Mouse (Mus musculus) inflammation-experienced regulatory T-cells (primary cell): ENCODE measurements around the gene Zfr2. TPM values are rescaled to one million over a fixed set of nuclear protein-coding genes. Genes with fewer than 3 reads are reported as not detected.

Source experiments
- polyA plus RNA-seq, 2 experiments: library from polyadenylated mRNA; unstranded; fragments of 100-300 nt; shearing (Covaris generic); gene quantifications; one replicate each; pipeline ENCODE4 v1.2.1; 2017

Gene Zfr2
- polyA plus RNA-seq: 1 to 10 TPM; 7.6 TPM

GRCm38 (mm10) chr10:81232580-81233225 lies at the start of gene Zfr2:
Gene Zfr2 (plus strand): TSS chr10:81233155.

DNA sequence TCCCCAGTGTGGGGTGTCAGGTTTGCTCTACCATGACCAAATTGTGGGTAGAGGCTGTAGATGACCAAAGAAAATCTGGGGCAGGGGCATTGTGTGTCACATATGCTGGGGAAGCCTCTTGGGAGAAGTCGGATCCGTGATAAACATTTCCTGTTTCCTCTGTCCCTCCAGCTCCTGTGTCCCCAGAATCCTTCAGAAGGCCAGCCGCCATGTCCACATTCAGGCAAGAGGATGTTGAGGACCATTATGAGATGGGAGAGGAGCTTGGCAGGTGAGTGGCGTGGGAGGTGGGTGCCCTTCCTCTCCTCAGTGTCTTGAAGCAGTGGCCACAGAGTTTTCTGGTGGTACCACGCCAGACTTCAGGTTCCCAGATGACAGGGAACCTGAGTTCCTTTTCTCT lies 49.1 kb upstream of the Zfr2 start, which contains the start of gene 4930442H23Rik:
Gene 4930442H23Rik, minus strand, starts transcription at position 45 of the 400 bp plus-strand sequence.

GRCm38 (mm10) chr10:81201807-81202758 lies 30.9 kb upstream of the Zfr2 start, which contains the start of gene Nmrk2:
Gene Nmrk2 (minus strand): TSS chr10:81202051.

GRCm38 (mm10) chr10:81230438-81231332 lies 2.3 kb upstream of the Zfr2 start, which contains the start of gene Atcay:
Gene Atcay (minus strand): TSS chr10:81230833.

DNA sequence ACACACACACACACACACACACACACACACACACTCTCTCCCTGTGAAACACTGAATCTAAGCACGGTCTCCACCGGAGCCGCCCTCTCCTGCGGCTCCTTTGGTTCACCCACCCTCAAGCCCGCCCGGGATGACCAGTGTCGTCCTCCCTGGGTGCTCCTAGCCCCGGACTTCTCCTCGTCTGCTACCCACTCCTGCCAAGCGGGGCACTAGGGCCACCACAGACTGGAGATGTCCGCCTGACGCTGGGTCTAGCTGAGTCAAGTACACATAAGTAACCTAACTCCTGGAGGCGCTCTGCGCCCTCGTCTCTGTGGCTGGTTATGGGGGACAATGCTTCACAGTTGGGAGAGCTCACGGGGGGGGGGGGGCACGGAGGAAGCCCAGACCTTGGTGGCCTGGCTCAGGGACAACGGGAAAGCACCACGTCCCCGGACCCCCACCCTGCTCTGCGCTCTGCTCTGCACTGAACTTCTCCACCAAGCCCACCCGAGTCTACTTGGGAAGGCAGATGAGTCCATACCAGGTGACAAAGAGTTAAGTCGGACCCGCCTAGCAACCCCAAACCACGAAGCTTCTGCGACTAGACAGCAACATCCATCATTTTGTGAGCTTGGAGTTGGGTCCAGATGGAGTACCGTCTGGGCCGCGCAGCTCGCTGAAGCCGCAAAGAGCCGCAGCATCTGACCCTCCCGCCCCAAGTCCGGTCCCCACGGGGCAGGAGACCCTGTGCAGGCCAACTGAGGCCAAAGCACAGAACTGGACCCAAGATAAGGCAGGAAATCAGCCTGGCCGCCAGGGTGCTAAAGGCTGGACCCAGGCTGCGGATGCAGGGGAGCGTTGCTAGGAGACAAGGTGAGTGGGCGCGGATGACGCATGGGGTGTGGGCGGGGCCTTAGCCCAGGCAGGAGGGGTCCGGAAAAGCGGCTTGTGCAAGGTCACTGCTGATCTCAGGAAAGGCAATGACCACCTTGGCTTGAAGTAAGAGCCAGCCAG lies 19.8 kb downstream of the Zfr2 start, which contains the start of gene Matk:
Gene Matk, plus strand, starts transcription at position 512 of the 996 bp plus-strand sequence.

GRCm38 (mm10) chr10:81266211-81267105 lies 33.5 kb downstream of the Zfr2 start, which contains the start of the genes Mrpl54 and Apba3:
Gene Mrpl54 (minus strand): TSS chr10:81266934.
Gene Apba3 (plus strand): TSS chr10:81266960.

GRCm38 (mm10) chr10:81291511-81292104 lies 58.7 kb downstream of the Zfr2 start, which contains the start of gene Tjp3:
Gene Tjp3 (minus strand): TSS chr10:81291581.

GRCm38 (mm10) chr10:81292554-81293333 lies 59.8 kb downstream of the Zfr2 start, which contains the start of gene Pip5k1c:
Gene Pip5k1c (plus strand): TSS chr10:81292963.

Other genes starting within 250 kb of the Zfr2 start
- under 1 TPM in 1 of 2 experiments, not detected in 1; 0.66 TPM for gene Gng7, start 218.2 kb upstream of the Zfr2 start, polyA plus RNA-seq
- gene Diras1, start 207.5 kb upstream of the Zfr2 start, polyA plus RNA-seq: 1 to 10 TPM in 1 of 2 experiments, under 1 TPM in 1; 0.36 to 2.3 TPM
- 10 to 100 TPM; 13.2 to 17.6 TPM for gene Slc39a3, start 195.7 kb upstream of the Zfr2 start, polyA plus RNA-seq
- 100 to 1,000 TPM; 101 to 111 TPM for gene Sgta, start 173.0 kb upstream of the Zfr2 start, polyA plus RNA-seq
- 1 to 10 TPM; 8.4 to 9.8 TPM for gene Thop1, start 163.1 kb upstream of the Zfr2 start, polyA plus RNA-seq
- 1 to 10 TPM in 1 of 2 experiments, not detected in 1; 3.7 TPM for gene Creb3l3, start 134.3 kb upstream of the Zfr2 start, polyA plus RNA-seq
- 100 to 1,000 TPM; 173 to 181 TPM for gene Map2k2, start 127.2 kb upstream of the Zfr2 start, polyA plus RNA-seq
- 10 to 100 TPM; 80.7 to 89.3 TPM for gene Zbtb7a, start 97.9 kb upstream of the Zfr2 start, polyA plus RNA-seq
- 10 to 100 TPM; 47.9 to 52.2 TPM for gene Pias4, start 65.2 kb upstream of the Zfr2 start, polyA plus RNA-seq
- gene Eef2, start 56.5 kb upstream of the Zfr2 start, polyA plus RNA-seq: 100 to 1,000 TPM; 560 to 709 TPM
- 100 to 1,000 TPM in 1 of 2 experiments, 10 to 100 TPM in 1; 79.0 to 108 TPM for gene Dapk3, start 50.1 kb upstream of the Zfr2 start, polyA plus RNA-seq
- under 1 TPM in 1 of 2 experiments, not detected in 1; 0.19 TPM for gene 4930442H23Rik, start 49.3 kb upstream of the Zfr2 start, polyA plus RNA-seq
- gene Nmrk2, start 31.1 kb upstream of the Zfr2 start, polyA plus RNA-seq: 1 to 10 TPM in 1 of 2 experiments, under 1 TPM in 1; 0.34 to 3.1 TPM
- 1 to 10 TPM; 1.6 to 5.6 TPM for gene Atcay, start 2.3 kb upstream of the Zfr2 start, polyA plus RNA-seq
- 100 to 1,000 TPM in 1 of 2 experiments, 10 to 100 TPM in 1; 57.1 to 143 TPM for gene Matk, start 19.8 kb downstream of the Zfr2 start, polyA plus RNA-seq
- 10 to 100 TPM; 81.0 to 96.1 TPM for gene Mrpl54, start 33.8 kb downstream of the Zfr2 start, polyA plus RNA-seq
- 10 to 100 TPM; 42.7 to 44.7 TPM for gene Apba3, start 33.8 kb downstream of the Zfr2 start, polyA plus RNA-seq
- gene Tjp3, start 58.4 kb downstream of the Zfr2 start, polyA plus RNA-seq: 10 to 100 TPM; 19.3 to 24.9 TPM
- gene Pip5k1c, start 59.8 kb downstream of the Zfr2 start, polyA plus RNA-seq: 10 to 100 TPM; 83.6 to 95.1 TPM
- gene Cactin, start 87.9 kb downstream of the Zfr2 start, polyA plus RNA-seq: 10 to 100 TPM; 61.4 to 82.7 TPM
- gene Tbxa2r, start 95.6 kb downstream of the Zfr2 start, polyA plus RNA-seq: 10 to 100 TPM; 63.1 to 66.4 TPM
- under 1 TPM in 1 of 2 experiments, not detected in 1; 0.49 TPM for gene Gipc3, start 110.1 kb downstream of the Zfr2 start, polyA plus RNA-seq
- 10 to 100 TPM; 35.3 to 47.8 TPM for gene Hmg20b, start 117.3 kb downstream of the Zfr2 start, polyA plus RNA-seq
- 1 to 10 TPM; 4.9 to 7.1 TPM for gene Mfsd12, start 124.3 kb downstream of the Zfr2 start, polyA plus RNA-seq
- 1 to 10 TPM; 1.7 to 4.3 TPM for gene 4930404N11Rik, start 132.7 kb downstream of the Zfr2 start, polyA plus RNA-seq
- 10 to 100 TPM; 62.2 to 65.0 TPM for gene Fzr1, start 145.4 kb downstream of the Zfr2 start, polyA plus RNA-seq
- gene Dohh, start 151.3 kb downstream of the Zfr2 start, polyA plus RNA-seq: 10 to 100 TPM; 30.8 to 32.1 TPM
- 1 to 10 TPM; 2.6 to 5.0 TPM for gene Gm48551, start 151.3 kb downstream of the Zfr2 start, polyA plus RNA-seq
- 1 to 10 TPM in 1 of 2 experiments, under 1 TPM in 1; 0.57 to 1.1 TPM for gene Gm48552, start 155.8 kb downstream of the Zfr2 start, polyA plus RNA-seq
- gene Smim24, start 159.9 kb downstream of the Zfr2 start, polyA plus RNA-seq: 1 to 10 TPM in 1 of 2 experiments, not detected in 1; 5.5 TPM
- gene Nfic, start 222.5 kb downstream of the Zfr2 start, polyA plus RNA-seq: 10 to 100 TPM; 20.7 to 22.4 TPM
- gene Celf5, start 249.6 kb downstream of the Zfr2 start, polyA plus RNA-seq: under 1 TPM; 0.24 to 0.31 TPM